Mouse (Mus musculus): Measurements from ENCODE around the gene Inava. TPM values are rescaled to one million over a fixed set of nuclear protein-coding genes. Genes with fewer than 3 reads are reported as not detected.

The Inava gene
- total RNA-seq, 2 experiments from 2014 or later = not detected

GRCm38 (mm10) chr1:136232285-136232926 is 1.7 kb downstream of the Inava start:
- peak; percentile 35; the same call in 1 of the 2 replicates for ATAC-seq (replicated peaks; ENCODE audit: poor library complexity, severe bottlenecking)

GRCm38 (mm10) chr1:136231596-136231995 is 2.5 kb downstream of the Inava start:
- ATAC-seq (replicated peaks; ENCODE audit: poor library complexity, severe bottlenecking) = no peak

GRCm38 (mm10) chr1:136230201-136230600 is 3.9 kb downstream of the Inava start:
- ATAC-seq (replicated peaks; ENCODE audit: poor library complexity, severe bottlenecking) = no peak

- ATAC-seq (replicated peaks; ENCODE audit: poor library complexity, severe bottlenecking) = no peak
These were observed 5.1 kb downstream of the Inava start for GRCm38 (mm10) chr1:136229040-136229373.

DNA sequence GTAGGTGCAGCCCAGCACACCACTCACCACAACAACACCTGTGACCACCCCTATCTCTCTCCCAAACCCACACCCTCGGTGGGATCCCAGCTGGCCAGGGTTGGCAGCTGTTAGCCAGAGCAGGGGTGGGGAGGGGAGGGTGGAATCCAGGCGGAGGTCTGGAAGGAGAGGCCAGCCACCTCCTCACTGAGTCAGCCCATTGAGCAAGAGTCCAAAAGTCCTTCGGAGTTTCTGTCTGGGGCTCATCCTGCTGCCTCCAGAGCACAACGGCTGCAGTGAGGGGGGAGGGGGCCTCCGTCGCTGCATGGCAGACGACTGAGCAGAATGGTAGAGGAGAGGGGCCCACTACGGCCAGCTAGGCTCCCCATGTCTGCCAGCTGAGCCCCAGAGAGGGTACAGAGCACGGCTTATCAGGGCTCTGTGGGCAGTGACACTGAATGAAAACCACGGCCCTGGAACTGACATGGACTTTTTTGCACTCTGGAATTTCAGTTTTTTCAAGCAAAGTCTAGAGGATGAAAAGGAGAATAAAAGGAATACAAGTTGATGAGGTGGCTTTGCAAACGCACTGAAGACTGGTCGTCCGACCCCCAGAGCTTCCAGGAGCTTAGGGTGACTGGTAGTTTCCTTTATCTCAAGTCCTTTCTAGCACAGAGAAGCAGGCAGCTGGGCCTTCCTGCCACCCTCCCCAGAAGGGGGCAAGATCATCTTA is 5.6 kb downstream of the Inava start:
- no peak for ATAC-seq (replicated peaks; ENCODE audit: poor library complexity, severe bottlenecking)

GRCm38 (mm10) chr1:136227870-136228269 is 6.2 kb downstream of the Inava start:
- no peak for ATAC-seq (replicated peaks; ENCODE audit: poor library complexity, severe bottlenecking)

GRCm38 (mm10) chr1:136226626-136227025 is 7.4 kb downstream of the Inava start:
- ATAC-seq (replicated peaks; ENCODE audit: poor library complexity, severe bottlenecking) = no peak

DNA sequence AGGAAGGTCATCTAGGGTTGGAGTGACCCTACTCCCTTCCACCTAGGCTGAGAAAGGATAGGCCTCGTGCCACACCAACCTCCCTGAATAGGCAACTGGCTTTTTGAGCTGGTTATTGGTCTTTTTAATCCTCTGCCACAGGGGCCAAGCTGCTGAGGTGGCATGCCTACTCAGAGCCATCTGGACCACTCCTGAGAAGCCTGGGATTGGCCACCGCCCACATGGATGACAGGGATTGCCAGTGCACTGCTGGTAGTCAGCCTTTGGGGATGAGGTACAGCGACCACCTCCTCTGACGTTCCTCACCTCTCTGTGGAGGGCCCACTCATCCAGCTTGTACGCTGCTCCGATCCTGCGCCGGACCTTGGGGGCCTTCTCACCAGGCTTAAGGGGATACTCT is 8.2 kb downstream of the Inava start:
- no peak for ATAC-seq (replicated peaks; ENCODE audit: poor library complexity, severe bottlenecking)

GRCm38 (mm10) chr1:136223758-136224342 is 10.2 kb downstream of the Inava start:
- no peak for ATAC-seq (replicated peaks; ENCODE audit: poor library complexity, severe bottlenecking)

DNA sequence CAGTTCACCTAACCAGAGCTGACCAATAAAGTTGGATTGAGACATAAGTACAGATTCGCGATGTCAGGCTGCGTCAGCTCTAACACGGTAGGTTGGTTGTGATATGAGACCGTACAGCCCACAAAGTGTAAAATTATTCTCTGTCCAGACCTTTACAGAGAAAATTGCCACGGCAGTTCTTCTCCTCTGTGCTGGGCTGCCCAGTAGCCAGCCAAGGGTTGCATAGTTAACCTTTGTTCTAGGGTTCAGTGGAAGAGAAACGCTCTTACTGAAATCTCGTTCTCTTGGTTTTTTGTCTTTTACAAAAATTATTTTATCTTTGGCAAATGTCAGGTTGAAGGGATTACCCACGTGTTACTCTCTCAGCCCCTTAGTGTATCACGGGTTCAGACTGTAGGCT is 11.7 kb downstream of the Inava start:
- no peak for ATAC-seq (replicated peaks; ENCODE audit: poor library complexity, severe bottlenecking)

- ATAC-seq (replicated peaks; ENCODE audit: poor library complexity, severe bottlenecking) = no peak
These were observed 13.8 kb downstream of the Inava start for GRCm38 (mm10) chr1:136220037-136220871.

DNA sequence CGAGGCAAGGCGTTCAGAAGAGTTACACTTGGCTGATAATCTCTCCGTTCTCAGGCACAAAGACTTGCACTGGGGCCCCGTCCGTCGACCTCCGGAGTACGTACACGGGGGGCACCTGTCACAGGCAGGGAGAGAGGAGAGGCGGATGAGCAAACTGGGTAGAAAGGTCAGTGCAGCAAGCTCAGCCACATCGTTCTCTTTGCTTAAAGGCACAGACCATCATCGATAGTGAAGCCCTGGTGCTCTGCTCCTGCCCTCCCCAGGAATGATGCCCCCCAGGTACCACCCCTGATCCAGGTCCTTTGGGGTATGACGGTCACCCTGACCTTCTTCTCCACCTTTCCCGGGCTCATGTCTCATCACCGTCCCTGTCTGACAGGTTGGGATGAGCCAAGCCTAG is 19.8 kb downstream of the Inava start:
- no peak for ATAC-seq (replicated peaks; ENCODE audit: poor library complexity, severe bottlenecking)

DNA sequence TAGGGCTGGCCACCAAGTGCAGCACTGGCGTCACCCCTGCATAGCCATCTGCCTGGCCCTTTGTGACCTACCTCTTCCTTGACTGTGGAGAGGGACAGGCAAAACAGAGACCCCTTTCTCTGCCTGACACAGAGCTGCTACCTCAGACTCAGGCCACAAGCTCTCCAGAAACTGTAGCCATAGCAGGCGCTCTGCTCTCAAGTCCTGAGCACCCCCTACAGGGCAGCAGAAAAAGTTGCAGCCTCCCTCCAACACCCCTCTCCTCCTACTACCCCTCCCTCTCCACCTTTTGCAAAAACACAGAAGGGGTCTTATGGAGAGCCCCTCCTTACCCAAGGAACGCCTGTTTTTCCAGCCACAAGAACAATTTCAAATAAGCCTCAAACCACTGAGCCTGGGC is 21.3 kb downstream of the Inava start, which contains the start of gene Mroh3:
Mroh3 (minus strand) TSS at position 26 of the 400 bp plus-strand sequence.
- peak; percentile 65 for ATAC-seq (replicated peaks; ENCODE audit: poor library complexity, severe bottlenecking)

DNA sequence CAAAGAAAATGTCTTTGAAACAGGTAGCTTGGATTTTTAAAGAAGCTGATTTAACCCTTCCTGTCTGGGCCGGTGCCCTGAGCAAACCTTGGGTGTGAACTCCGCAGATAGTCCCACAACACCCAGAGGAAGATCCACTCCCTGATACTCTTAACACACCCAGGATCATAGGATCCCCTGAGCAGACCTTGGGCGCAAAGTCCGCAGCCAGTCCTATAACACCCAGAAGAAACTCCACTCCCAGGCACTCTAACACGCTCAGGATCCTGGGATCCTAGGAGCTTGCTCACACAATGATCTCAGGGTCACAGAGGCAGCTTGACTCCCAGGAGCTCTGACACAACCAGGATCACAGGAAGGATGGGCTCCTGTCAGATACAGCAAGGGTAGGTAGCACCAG is 44.0 kb downstream of the Inava start:
- no peak for ATAC-seq (replicated peaks; ENCODE audit: poor library complexity, severe bottlenecking)

- no peak for ATAC-seq (replicated peaks; ENCODE audit: poor library complexity, severe bottlenecking)
These were observed 54.5 kb downstream of the Inava start for GRCm38 (mm10) chr1:136179511-136180001.

DNA sequence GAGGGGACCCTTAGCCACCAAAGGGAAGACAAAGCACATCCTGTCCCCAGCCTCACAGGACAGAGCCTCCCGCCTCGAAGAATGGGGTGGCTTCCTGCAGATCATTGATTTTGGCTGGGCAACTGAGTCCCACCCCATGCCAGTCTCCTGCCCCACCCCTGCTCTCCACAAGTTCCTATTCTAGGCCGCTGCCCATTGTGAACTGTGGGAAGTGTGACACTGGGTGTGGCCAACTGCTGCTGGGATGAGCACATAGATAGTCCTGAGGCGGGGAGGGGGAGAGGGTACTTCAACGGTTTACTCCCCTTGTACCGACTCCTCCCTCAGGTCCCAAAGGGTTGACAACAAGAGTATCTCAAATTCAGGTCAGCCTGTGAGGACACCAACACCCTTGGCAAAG is 55.3 kb downstream of the Inava start:
- ATAC-seq (replicated peaks; ENCODE audit: poor library complexity, severe bottlenecking) = peak; percentile 42

GRCm38 (mm10) chr1:136177085-136177484 is 57.0 kb downstream of the Inava start:
- ATAC-seq (replicated peaks; ENCODE audit: poor library complexity, severe bottlenecking) = no peak

- peak; percentile 70 for ATAC-seq (replicated peaks; ENCODE audit: poor library complexity, severe bottlenecking)
These were observed 58.9 kb downstream of the Inava start for GRCm38 (mm10) chr1:136175183-136175582.

DNA sequence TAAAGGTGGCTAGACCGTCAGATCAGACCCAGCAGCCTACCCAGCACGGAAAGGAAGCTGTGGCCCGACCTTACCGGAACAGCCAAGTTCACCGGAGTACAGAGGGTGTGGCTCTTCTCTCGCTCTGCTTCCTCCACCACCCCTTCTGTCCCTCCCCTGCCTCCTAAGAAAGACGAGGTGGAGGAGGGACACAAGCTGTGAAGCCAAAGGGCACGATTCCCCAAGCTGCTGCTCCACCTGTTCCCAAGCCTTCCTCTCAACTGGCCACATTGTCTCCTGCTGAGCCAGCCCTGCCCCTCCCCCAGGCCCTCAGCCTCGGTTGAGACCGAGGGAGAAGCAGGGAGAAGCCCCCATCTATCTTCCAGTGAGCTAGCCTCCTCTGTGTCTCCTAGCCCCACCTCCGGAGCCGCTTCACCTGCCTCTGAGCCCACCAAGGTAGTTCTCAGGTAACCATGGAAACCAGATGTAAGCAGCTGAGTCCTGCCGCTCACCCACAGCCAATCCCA is 59.9 kb downstream of the Inava start:
- peak; percentile 25; the same call in 1 of the 2 replicates for ATAC-seq (replicated peaks; ENCODE audit: poor library complexity, severe bottlenecking)

DNA sequence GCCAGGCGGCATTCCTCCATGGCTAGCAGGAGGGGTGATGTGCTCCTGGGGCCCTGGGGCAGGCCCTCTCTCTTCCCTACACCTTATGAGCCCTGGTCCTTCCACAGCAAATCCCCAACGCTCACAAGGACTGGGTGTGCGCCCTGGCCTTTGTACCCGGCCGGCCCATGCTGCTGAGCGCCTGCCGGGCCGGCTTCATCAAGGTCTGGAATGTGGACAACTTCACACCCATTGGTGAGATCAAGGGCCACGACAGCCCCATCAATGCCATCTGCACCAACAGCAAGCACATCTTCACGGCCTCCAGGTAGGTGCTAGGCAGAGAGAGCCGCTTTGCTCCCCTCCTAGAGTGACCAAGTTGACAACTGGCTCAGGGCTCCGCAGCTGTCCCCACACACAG is 61.4 kb downstream of the Inava start:
- ATAC-seq (replicated peaks; ENCODE audit: poor library complexity, severe bottlenecking) = no peak

All from granulocyte monocyte progenitor cell, adult 5-6 weeks (primary cell).